Mouse (Mus musculus) c-Kit-positive CD71-positive TER-119-negative erythroid progenitor cells, embryonic 14.5 days (primary cell): ENCODE data around the gene Ccdc125.

Experiments used
- DNase-seq: peaks from one replicate; pipeline ENCODE4 v3.0.0-alpha.2; 2013; ENCODE audit warnings: low read depth

Ccdc125 gene

DNA sequence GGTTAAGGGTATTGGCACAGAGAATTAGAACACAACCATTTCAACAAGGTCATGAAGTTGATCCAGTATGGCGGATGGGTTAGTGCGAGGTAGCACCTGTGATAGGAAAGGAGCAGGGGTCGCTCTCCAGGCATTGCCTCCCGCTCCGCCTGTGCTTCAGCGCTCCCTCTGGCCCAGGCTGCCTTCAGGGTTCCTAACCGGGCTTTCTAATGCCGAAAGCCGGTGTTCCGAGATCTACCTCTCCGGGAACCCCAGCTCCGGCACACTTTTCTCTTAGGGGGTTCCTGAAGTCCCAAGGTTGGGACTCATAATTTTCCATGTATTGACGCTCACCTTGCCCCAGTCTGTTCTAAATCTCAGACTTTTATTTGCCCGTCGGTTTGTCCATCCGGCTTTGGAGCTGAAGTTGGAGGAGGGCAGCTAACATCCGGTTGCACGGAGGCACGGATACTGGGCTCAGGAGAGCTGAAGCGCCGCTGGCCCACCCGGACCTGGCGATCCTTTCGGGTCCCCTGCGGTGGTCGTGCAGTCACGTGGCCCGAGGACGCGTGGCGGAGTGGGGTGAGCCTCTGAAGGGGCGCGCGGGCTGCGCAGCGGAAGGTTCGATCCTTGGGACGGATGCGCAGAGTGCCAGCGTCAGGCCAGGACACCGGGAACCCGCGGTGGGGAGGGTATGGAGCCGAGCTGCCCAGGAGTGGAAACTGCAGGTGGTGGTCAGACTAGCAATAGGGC, at the start of gene Ccdc125:
TSS of gene Ccdc125 (plus strand) at position 427 of the 732 bp plus-strand sequence.
- no peak for DNase-seq

DNA sequence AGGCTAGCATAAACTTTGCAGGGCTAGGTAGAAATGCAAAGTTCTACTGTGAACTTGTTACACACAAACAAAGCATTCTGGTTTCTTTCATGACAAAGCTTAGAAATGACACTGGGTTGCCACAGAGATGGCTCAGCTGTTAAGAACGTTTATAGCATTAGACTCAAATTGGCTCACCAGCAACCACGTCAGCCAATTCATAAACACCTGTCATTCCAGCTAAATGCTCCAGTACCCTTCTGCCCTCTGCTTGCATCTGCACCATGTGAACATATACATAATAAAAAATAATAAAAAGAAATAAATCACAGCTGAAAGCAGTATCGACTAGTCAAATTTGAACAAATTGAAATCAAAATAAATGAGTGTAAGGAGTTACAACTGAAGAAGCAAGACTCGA, 47.3 kb upstream of the Ccdc125 start:
- DNase-seq: no peak

DNA sequence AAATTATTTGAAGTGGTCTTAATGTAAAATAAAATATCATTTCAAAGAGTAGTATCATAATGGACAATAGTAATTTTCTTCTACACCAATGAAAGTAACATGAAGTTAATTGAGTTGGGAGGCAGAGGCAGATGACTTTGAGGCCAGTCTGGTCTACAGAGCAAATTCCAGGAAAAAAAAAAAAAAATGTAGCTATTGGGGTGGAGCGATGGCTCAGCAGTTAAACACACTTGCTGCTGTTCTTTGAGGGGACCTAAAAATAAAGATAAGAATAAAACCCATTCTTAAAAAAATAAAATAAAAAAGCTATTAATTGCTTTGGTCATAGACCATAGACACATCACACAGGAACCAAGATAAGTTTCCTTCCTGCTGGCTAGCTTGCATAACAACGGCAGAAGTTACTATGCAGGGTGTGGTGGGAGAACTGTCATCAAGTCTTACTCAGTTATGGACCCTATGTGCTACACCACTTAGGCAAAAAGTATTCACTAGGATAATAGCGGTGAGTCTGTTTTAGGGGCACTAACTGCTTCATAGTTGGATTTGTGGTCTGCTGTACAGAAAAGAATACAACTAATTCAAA, 35.3 kb upstream of the Ccdc125 start:
- no peak for DNase-seq

GRCm38 (mm10) chr13:100642471-100643209, 26.9 kb upstream of the Ccdc125 start:
- DNase-seq: no peak

- no peak for DNase-seq
These were observed 21.3 kb upstream of the Ccdc125 start for GRCm38 (mm10) chr13:100648223-100648622.

- peak; percentile 88 for DNase-seq
These were observed 18.7 kb upstream of the Ccdc125 start, which contains the start of the genes Ak6 and Rad17 for GRCm38 (mm10) chr13:100650550-100651438. Ak6 (plus strand) TSS chr13:100650979. Rad17 (minus strand) TSS chr13:100651051.

DNA sequence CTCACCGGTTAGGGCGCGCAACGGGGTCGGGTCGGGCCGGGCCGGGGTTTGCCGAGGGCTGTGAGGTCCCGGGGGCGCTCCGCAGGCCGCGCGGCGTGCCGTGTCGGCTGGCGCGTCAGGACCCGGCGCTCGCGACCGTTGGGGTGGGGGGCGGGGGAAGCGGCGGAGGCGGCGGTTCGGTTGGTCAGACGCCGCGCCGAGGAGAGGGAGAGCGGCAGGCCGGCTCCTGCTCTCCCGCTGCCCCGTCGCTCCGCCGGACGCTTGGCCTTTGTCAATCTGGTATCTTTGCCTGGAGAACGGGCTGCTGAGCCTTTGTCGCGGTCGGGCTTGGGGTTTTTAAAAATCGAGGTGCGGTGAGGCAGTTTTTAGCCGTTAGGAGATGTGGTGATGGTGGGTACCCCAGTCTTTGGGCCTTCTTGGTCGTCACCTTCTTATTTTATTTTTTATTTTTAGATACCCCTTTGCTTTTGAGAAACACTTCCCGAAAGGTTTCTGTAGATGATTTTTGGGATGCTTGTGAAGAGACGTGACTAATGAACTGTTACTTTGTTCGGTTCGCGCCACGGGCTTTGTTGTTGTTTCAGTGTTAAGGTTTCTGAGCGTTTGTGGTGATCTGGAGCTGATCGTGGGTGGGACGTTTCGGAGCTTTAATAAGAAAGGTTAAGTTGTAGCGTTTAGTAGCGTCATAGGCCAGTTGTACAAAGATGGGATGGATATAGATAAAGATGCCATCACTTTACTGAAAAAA, 17.9 kb upstream of the Ccdc125 start, which contains the start of gene Taf9:
TSS of gene Taf9 (plus strand) at position 141 of the 748 bp plus-strand sequence.
- DNase-seq: peak; percentile 31

DNA sequence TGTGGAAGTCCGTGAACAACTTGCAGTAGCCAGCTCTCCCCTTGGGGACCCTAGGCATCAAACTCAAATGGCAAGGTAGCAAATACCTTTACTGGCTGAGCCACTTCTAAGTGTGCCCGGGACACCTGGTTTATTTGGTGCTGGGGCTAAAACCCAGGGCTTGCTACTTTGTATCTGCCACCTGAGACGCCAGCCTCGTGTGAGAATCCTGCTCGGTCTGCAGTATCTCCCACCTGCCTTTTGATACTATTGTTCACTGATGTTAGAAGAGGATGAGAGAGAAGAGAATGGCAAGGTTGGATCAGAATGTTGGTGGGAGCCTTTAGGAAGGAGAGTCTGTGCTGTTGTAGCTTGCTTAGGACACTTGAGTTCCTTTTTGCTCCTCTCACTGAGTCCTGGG, 11.4 kb upstream of the Ccdc125 start:
- no peak for DNase-seq

- DNase-seq: peak; percentile 63
These were observed 9.6 kb upstream of the Ccdc125 start for GRCm38 (mm10) chr13:100659864-100660456.

GRCm38 (mm10) chr13:100670181-100670741, 744 bp downstream of the Ccdc125 start:
- no peak for DNase-seq

GRCm38 (mm10) chr13:100675936-100676635, 6.6 kb downstream of the Ccdc125 start:
- no peak for DNase-seq

DNA sequence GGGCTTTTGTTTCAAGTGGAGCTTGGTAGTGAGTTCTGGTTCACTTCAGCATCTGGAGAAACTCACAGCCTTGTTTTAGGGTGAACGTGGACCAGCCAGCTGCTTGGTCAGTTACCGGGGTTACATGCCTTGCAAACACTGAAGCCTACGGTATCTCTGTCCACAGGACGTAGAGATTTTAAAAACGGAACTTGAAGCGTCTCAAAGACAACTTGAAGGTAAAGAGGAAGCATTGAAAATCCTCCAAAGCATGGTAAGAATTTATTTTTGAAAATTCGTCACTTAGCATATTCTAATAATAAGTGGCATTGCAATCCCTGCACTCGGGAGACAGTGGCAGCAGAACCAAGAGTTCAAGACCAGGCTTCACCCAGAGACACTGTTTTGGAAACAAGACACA, 12.1 kb downstream of the Ccdc125 start:
- no peak for DNase-seq

GRCm38 (mm10) chr13:100682837-100683236, 13.3 kb downstream of the Ccdc125 start:
- DNase-seq: no peak

DNA sequence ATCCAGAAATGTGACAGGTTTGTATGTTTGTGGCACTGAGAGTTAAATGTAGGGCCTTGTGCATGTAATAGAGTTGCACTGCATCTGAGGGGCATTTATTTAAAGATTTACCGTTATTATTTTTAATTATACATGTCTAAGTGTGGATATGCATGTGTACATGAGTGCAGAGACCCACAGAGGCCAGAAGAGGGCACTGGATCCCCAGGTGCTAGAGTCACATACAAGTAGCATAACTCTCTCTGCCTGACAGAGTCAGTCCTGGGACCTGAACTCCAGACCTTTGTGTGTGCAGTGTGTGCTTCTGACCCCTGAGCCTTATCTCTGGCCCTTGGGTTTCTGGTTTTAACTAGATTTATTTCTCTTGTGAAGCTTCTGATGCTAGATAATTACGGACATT, 14.8 kb downstream of the Ccdc125 start:
- peak; percentile 53 for DNase-seq

DNA sequence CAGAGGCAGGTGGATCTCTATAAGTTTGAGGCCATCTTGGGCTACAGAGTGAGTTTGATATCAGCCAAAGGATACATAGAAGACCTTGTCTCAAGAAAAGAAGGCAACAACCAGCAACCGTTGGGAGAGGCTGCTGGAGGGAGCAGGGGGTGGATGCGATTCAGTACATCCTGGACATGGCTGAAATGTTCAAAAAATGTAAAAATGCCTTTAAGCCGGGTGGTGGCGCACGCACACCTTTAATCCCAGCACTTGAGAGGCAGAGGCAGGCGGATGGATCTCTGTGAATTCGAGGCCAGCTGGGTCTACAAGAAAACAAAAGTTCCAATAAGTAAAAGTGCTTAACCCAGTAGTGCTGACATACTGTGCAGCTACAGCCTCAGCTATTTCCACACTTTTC, 18.0 kb downstream of the Ccdc125 start:
- no peak for DNase-seq

GRCm38 (mm10) chr13:100697541-100697940, 28.0 kb downstream of the Ccdc125 start:
- DNase-seq: no peak

DNA sequence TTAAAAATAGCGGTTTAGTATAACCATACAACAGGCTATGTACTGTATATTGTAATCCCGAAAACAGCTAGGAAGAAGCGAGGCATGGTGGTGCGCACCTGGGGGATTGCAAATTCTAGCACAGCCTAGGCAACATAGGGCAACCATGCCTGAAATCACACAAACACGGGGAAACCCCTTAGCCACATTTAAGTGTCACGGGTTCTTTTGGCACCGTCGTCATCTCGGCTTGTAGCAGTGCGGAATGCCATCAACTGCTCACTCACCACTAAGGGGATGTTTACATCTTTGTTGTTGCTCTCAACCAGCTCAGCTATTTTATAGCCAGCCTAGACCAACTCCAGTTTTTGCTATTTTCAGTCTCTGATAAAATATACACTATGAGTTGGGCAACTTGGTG, 29.3 kb downstream of the Ccdc125 start:
- no peak for DNase-seq

DNA sequence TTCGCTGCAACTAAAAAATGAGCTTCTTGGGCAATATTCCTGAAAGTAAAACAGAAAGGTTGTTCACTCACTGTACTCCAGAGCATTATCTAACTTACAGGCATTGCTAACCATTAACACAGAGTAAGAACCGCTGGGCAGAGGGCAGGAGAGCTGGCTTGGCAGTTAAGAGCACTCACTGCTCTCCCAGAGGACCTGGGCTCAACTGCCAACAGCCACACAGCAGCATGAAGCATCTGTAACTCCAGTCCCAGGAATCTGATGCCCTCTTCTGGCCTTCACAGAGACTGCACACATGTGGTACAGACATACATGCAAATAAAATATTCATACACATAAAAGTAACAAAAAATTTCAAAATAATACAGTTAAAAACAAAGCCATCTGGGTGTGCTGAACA, 34.0 kb downstream of the Ccdc125 start:
- DNase-seq: no peak

- no peak for DNase-seq
These were observed 36.7 kb downstream of the Ccdc125 start for GRCm38 (mm10) chr13:100706206-100706605.

DNA sequence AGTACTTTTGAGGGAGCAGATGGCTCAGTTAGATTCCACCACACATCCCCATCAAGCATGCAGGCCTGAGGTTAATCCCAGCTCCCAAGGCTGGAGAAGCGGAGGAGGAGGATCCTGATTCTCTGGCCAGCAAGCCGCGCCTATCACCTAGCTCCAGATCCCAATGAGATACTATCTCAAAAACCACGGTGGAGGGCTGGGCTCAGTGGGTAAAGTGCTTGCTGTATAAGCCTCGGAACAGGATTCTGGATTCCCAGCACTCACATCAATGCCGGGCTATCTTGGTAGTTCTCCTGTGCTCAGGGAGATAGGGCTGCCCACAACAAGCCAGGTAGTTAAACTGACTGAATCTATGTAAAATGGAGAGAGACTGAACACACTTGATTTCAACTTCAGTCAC, 46.0 kb downstream of the Ccdc125 start:
- no peak for DNase-seq
